Mouse (Mus musculus) CD4-positive, CD25-positive, alpha-beta regulatory T cell, adult 2 months (primary cell): ENCODE data around the gene Ankrd27.
A peak's percentile ranks its signal among the peaks of the same experiment; 100 is the strongest.

ENCODE experiments used
- DNase-seq: peaks from one replicate; pipeline ENCODE4 v3.0.0-alpha.2; 2012; ENCODE audit warnings: low read depth, low spot score

Gene Ankrd27

GRCm38 (mm10) chr7:35584068-35584785 lies 1.8 kb upstream of the Ankrd27 start:
- DNase-seq: no peak

- peak; percentile 65 for DNase-seq
Measured at GRCm38 (mm10) chr7:35584786-35585190, 1.3 kb upstream of the Ankrd27 start.

- DNase-seq: peak; percentile 71
Measured at GRCm38 (mm10) chr7:35585191-35586054, 621 bp upstream of the Ankrd27 start, which contains the start of gene Rgs9bp. Rgs9bp (minus strand) TSS chr7:35585582.

- DNase-seq: no peak
Measured at GRCm38 (mm10) chr7:35586906-35587445, 932 bp downstream of the Ankrd27 start.

GRCm38 (mm10) chr7:35587728-35588127 lies 1.7 kb downstream of the Ankrd27 start:
- no peak for DNase-seq

GRCm38 (mm10) chr7:35588680-35589428 lies 2.8 kb downstream of the Ankrd27 start:
- peak; percentile 44 for DNase-seq

DNA sequence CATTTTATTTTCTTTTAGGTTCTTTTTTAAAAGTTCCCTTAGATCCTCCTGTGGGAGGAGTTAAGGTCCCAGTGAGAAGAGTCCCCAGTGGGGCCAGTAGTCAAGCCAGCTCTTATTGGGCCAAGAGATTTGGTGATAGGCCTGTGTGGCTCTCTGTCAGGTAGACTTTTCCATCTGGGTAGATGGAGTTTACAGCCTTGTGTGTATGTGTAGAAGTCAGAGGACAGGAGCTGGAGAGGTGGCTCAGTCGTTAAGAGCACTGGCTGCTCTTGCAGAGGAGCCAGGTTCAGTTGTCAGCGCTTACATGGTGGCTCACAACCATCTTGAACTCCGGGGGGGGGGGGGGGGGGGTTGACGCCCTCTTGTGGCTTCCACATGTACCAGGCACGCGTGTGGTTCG lies 3.4 kb downstream of the Ankrd27 start:
- peak; percentile 39 for DNase-seq

GRCm38 (mm10) chr7:35590731-35591191 lies 4.7 kb downstream of the Ankrd27 start:
- no peak for DNase-seq

DNA sequence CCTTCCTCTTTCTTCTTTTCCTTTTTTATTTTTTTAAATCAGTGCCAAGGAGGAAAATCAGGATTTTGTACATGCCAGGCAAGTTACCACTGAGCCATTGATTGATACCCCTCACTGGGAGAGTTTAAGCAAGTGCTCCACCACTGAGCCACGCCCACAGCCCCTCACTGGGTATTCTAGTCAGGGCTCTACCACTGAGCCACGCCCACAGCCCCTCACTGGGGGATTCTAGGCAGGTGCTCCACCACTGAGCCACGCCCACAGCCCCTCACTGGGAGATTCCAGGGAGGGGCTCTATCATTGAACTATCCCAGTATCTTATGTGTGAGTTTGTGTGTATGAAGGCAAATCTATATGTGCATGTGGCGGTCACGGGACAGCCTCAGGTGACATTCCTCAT lies 8.3 kb downstream of the Ankrd27 start:
- no peak for DNase-seq

GRCm38 (mm10) chr7:35599492-35599891 lies 13.4 kb downstream of the Ankrd27 start:
- DNase-seq: no peak

- no peak for DNase-seq
Measured at GRCm38 (mm10) chr7:35600031-35600430, 14.0 kb downstream of the Ankrd27 start.

DNA sequence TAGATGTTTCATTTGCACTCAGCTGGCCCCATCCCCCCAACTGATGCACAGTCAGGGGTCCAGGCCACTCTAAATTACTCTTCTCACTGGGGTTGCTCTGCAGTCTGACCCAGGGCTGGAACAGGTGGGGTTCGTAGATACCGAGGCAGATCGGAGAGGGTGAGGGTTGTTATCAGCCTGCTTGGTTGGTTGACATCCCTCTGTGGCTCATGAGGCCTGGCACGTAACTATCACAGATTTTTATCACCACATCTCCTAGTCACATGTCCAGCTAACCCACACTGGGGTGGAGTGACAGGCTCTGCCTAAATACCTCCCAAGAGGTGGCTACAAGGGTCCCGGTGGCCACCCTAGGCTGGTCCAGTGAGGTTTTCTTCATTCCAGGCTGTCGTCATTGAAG lies 15.1 kb downstream of the Ankrd27 start:
- DNase-seq: no peak

DNA sequence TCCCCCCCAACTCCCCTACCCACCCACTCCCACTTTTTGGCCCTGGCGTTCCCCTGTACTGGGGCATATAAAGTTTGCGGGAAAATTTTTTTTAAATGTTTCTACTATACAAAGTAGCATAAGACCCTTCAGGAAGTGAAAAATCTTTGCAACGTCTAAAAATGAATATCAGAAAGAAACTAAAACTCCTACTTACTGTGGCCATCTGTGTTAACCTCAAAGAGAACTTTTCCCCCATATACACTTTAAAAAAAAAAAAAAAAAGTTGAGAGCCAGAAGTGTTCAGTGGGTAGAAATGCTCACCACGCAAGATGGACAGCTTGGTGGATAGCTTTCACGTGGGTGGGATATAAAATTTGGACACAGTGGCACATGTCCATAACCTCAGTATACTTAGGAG lies 16.7 kb downstream of the Ankrd27 start:
- DNase-seq: no peak

DNA sequence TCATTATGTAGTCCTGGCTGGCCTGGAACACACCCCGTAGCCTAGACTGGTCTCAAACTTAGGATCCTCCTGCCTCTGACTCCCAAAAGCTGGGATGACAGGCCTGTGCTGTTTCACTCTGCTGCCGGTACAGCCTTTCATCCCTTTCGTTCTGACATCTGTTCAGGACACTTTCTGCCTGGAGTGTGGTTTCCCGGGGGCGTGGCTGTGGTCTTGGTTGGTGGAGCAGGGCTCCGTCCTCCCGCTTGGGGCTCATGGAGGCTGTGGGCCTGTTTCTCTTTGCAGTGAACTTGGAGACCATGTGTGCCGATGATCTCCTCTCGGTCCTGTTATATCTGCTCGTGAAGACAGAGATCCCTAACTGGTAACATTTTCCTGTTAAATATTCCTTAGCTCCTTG lies 20.8 kb downstream of the Ankrd27 start:
- DNase-seq: no peak

DNA sequence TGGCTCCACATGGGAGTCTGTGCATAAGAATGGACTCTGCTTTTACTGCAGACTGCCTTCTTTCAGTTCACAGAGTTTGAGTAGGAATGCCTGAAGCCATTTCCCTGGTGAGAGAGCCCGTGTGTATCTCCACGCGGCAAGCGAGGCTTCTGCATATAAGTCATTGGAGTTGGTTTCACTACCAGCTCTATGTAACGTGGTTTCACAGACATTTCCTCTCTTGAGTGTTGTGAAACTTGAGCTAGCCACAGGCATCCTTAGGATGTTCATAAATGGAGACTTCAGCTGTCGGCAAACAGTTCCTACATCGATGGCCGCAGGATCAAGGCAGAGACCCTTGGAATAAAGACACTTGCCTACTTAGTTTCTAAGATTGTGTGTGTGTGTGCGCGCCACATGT lies 23.2 kb downstream of the Ankrd27 start:
- DNase-seq: no peak

- DNase-seq: no peak
Measured at GRCm38 (mm10) chr7:35617513-35617912, 31.5 kb downstream of the Ankrd27 start.

- no peak for DNase-seq
Measured at GRCm38 (mm10) chr7:35622626-35623025, 36.6 kb downstream of the Ankrd27 start.

DNA sequence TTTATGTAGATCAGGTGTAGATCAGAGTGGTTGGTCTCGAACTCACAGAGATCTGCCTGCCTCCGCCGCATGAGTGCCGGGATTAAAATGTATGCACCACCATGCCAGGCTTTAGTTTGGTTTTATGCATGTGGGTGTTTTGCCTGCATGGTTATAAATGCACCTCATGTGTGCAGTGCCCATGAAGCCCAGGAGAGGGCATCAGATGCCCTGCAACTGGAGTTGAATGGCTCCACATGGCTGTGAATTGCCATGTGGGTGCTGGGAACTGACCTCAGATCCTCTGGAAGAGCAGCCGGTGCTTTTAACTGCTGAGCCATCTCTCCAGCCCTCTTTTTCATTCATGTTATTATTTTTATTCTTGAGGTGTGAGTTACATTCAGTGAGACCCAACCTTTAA lies 40.0 kb downstream of the Ankrd27 start:
- no peak for DNase-seq

- DNase-seq: no peak
Measured at GRCm38 (mm10) chr7:35627371-35627770, 41.3 kb downstream of the Ankrd27 start.

DNA sequence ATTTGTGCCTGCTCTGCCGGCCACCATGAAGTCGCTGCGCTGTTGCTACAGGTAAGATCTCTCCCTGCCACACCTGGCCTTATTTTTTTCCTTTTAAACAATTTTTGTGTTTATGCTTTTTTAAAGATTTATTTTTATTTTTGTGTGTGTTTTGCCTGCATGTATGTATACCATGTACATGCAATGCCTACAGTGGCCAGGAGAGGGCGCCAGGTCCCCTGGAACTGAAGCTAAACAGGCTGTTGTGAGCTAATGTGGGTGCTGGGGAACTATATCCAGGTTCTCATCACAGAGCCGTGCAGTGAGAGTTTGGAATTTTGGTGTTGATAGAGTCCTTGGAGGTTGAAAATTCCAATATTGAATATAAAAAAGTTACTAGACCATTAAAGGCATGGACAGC lies 42.5 kb downstream of the Ankrd27 start:
- peak; percentile 71 for DNase-seq

GRCm38 (mm10) chr7:35636229-35636628 lies 50.2 kb downstream of the Ankrd27 start:
- DNase-seq: peak; percentile 60

DNA sequence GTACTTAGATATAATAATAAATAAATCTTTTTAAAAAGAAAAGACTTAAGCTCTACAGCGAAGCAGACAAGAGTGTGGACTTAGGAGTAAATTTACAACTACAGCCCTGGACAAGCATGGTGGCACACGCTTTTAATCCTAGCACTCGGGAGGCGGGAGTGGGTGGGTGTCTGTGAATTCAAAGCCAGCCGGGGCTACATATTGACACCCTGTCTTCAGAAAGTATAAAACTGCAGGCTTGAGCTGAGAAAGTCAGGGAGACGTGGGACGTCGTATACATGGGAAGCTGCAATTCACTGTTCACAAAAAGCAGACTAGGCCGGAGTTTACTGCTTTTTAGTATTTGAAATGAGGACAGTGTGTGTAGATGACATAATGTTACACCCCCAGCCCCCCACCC lies 50.8 kb downstream of the Ankrd27 start:
- DNase-seq: no peak
